Mouse (Mus musculus) limb, embryonic 11.5 days (tissue): ENCODE measurements around the gene Akap2. TPM values are rescaled to one million over a fixed set of nuclear protein-coding genes. Genes with fewer than 3 reads are reported as not detected.

Source experiments
- ATAC-seq: fragments of 200-750 bp; cut with Nextera tagmentation; 2 replicates; pipeline ENCODE4 v1.8.0; 2017; ENCODE audit warnings: low read depth; ENCODE audit not compliant: insufficient number of reproducible peaks, low FRiP score, low TSS enrichment
- DNase-seq: peaks from one replicate; pipeline ENCODE4 v3.0.0-alpha.2; 2015; ENCODE audit warnings: low spot score
- H3K27ac ChIP-seq: fragments of 300-500 bp; sonication (generic); replicated peaks from 2 replicates; pipeline ENCODE4 v1.5.1; 2014; ENCODE audit warnings: low read depth, mild to moderate bottlenecking, low read length
- H3K27me3 ChIP-seq: fragments of 300-500 bp; sonication (generic); 2 replicates; pipeline ENCODE4 v1.6.1; 2014; ENCODE audit warnings: mild to moderate bottlenecking, low read length, mixed read lengths; ENCODE audit not compliant: control insufficient read depth, insufficient read depth
- H3K36me3 ChIP-seq: fragments of 300-500 bp; sonication (generic); 2 replicates; pipeline ENCODE4 v1.6.1; 2014; ENCODE audit warnings: mild to moderate bottlenecking, low read length, moderate library complexity, mixed read lengths; ENCODE audit not compliant: control insufficient read depth, insufficient read depth
- H3K4me1 ChIP-seq: fragments of 300-500 bp; sonication (generic); 2 replicates; pipeline ENCODE4 v1.6.1; 2014; ENCODE audit warnings: low read length, mixed read lengths; ENCODE audit not compliant: control insufficient read depth, insufficient read depth
- H3K4me2 ChIP-seq: fragments of 300-500 bp; sonication (generic); 2 replicates; pipeline ENCODE4 v1.6.1; 2014; ENCODE audit warnings: low read depth, mild to moderate bottlenecking, moderate library complexity; ENCODE audit not compliant: severe bottlenecking
- H3K4me3 ChIP-seq: fragments of 300-500 bp; sonication (generic); 2 replicates; pipeline ENCODE4 v1.5.1; 2014; ENCODE audit warnings: low read depth, low read length
- H3K9ac ChIP-seq: fragments of 300-500 bp; sonication (generic); 2 replicates; pipeline ENCODE4 v1.6.1; 2014; ENCODE audit warnings: mild to moderate bottlenecking, low read length
- H3K9me3 ChIP-seq: fragments of 300-500 bp; sonication (generic); 2 replicates; pipeline ENCODE4 v1.6.1; 2016; ENCODE audit warnings: low read length; ENCODE audit not compliant: control insufficient read depth
- WGBS: fragments of 180-500 bp; shearing (Covaris S2); extraction: QIAGEN DNeasy Blood & Tissue Kit; methylation state at CpG from one replicate; pipeline ENCODE4 v1.1.7; 2014; 5-methylcytosine and 5-hydroxymethylcytosine counted together
- polyA plus RNA-seq: library from polyadenylated mRNA; unstranded; fragments of >200 nt; fragmentation: Nextera tagmentation; extraction: Ambion mirVana; gene quantifications from 2 replicates; pipeline ENCODE4 v1.2.1, GENCODE M21; 2014

Akap2 gene
- polyA plus RNA-seq, 1 experiment from 2014 or later: 32.8 TPM

DNA sequence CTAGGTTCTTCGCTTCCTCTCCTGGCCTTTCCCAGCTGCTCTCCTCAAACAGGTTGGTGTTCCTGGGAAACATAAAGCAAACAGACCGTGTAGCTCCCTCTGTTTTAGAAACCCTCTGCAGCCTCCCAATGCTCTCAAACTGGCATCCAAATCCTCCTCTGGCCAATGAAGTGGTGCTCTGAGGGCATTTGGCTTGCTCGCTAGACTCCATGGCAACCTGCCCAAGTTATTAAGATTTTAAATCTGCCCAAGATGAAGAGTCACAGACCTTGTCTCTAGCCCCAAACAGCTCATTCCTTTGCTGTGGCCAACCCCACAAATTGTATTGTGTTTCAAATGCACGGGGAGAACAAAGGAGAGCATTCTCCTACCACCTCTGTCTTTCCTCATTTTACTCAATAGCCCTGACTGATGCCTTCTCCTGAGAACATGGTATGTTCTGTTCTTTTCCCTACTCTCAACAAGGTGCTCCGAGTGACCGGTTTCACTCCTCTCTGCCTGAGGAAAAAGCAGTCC lies 207.2 kb downstream of the Akap2 start:
- Histone ChIP-seq H3K4me1 (peaks cover 4% of the 10 kb centered on the region; the same call in 1 of the 2 replicates), H3K9me3 (no peaks in the 10 kb centered on the region), H3K27me3 (no peaks in the 10 kb centered on the region), H3K36me3 (no peaks in the 10 kb centered on the region), H3K4me3 (no peak overlapping the region), H3K9ac (no peak overlapping the region), H3K4me2 (no peak overlapping the region), H3K27ac (no peak overlapping the region)
- ATAC-seq (no peak), DNase-seq (no peak)
- 83% methylated on average over 6 of the region's 6 CpGs for WGBS

GRCm38 (mm10) chr4:57927464-57928205 lies 210.2 kb downstream of the Akap2 start:
- Histone ChIP-seq H3K9me3 (no peaks in the 10 kb centered on the region), H3K4me3 (no peak overlapping the region), H3K4me2 (no peak overlapping the region), H3K27me3 (no peaks in the 10 kb centered on the region), H3K27ac (no peak overlapping the region), H3K36me3 (no peaks in the 10 kb centered on the region), H3K9ac (no peak overlapping the region), H3K4me1 (no peaks in the 10 kb centered on the region)
- ATAC-seq (no peak), DNase-seq (peak; percentile 25)
- WGBS: 19% methylated on average over 3 of the region's 3 CpGs

- Histone ChIP-seq H3K4me2 (no peak overlapping the region), H3K9ac (no peak overlapping the region), H3K9me3 (no peaks in the 10 kb centered on the region), H3K4me3 (no peak overlapping the region), H3K4me1 (no peaks in the 10 kb centered on the region), H3K36me3 (no peaks in the 10 kb centered on the region), H3K27me3 (no peaks in the 10 kb centered on the region), H3K27ac (no peak overlapping the region)
- no peak for ATAC-seq
- DNase-seq: no peak
- WGBS: 82% methylated on average over 5 of the region's 5 CpGs
Measured at GRCm38 (mm10) chr4:57930559-57931170, 213.2 kb downstream of the Akap2 start.

- 74% methylated on average over 5 of the region's 5 CpGs for WGBS
- H3K36me3 ChIP-seq: no peaks in the 10 kb centered on the region
- no peak overlapping the region for H3K27ac ChIP-seq
- DNase-seq (no peak), ATAC-seq (no peak)
- no peak overlapping the region for H3K4me2 ChIP-seq
- H3K9me3 ChIP-seq: no peaks in the 10 kb centered on the region
- no peak overlapping the region for H3K9ac ChIP-seq
- H3K27me3 ChIP-seq: no peaks in the 10 kb centered on the region
- no peaks in the 10 kb centered on the region for H3K4me1 ChIP-seq
- H3K4me3 ChIP-seq: no peak overlapping the region
Measured at GRCm38 (mm10) chr4:57934181-57934580, 216.7 kb downstream of the Akap2 start.

- Histone ChIP-seq H3K27me3 (no peaks in the 10 kb centered on the region), H3K36me3 (no peaks in the 10 kb centered on the region), H3K27ac (no peak overlapping the region), H3K9ac (no peak overlapping the region), H3K9me3 (no peaks in the 10 kb centered on the region), H3K4me2 (no peak overlapping the region), H3K4me1 (no peaks in the 10 kb centered on the region), H3K4me3 (no peak overlapping the region)
- no peak for ATAC-seq
- no peak for DNase-seq
- 82% methylated on average over 6 of the region's 6 CpGs for WGBS
Measured at GRCm38 (mm10) chr4:57937292-57937691, 219.8 kb downstream of the Akap2 start.

- DNase-seq (no peak), ATAC-seq (no peak)
- Histone ChIP-seq H3K9ac (no peak overlapping the region), H3K27ac (no peak overlapping the region), H3K4me3 (no peak overlapping the region), H3K9me3 (no peaks in the 10 kb centered on the region), H3K36me3 (peaks cover 9% of the 10 kb centered on the region), H3K4me2 (no peak overlapping the region), H3K4me1 (no peaks in the 10 kb centered on the region), H3K27me3 (no peaks in the 10 kb centered on the region)
- WGBS: 95% methylated on average over 4 of the region's 4 CpGs
Measured at GRCm38 (mm10) chr4:57940631-57941030, 223.2 kb downstream of the Akap2 start.

GRCm38 (mm10) chr4:57942892-57943291 lies 225.4 kb downstream of the Akap2 start:
- 96% methylated on average over 2 of the region's 2 CpGs for WGBS
- DNase-seq (no peak), ATAC-seq (no peak)
- no peaks in the 10 kb centered on the region for H3K9me3 ChIP-seq
- H3K4me2 ChIP-seq: no peak overlapping the region
- no peaks in the 10 kb centered on the region for H3K27me3 ChIP-seq
- no peak overlapping the region for H3K9ac ChIP-seq
- peaks cover 12% of the 10 kb centered on the region for H3K36me3 ChIP-seq
- H3K4me1 ChIP-seq: no peaks in the 10 kb centered on the region
- no peak overlapping the region for H3K27ac ChIP-seq
- H3K4me3 ChIP-seq: no peak overlapping the region
